Mouse (Mus musculus): ENCODE data around the gene Mdc1.

The Mdc1 gene

DNA sequence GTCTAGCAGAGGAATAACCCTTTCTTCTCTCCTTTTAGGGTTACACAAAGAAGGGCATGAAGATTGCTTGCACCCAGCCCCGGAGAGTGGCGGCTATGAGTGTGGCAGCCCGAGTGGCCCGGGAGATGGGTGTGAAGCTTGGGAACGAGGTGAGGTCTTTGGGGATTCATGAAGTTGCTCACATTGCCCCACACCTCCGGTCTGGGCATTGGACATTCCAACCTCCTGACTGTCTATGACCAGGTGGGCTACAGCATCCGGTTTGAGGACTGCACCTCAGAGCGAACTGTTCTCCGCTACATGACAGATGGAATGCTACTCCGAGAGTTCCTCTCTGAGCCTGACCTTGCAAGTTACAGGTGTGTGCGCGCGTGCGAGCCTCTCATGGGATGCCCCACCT lies 42.5 kb downstream of the Mdc1 start:
- DNase-seq (ENCODE audit: low read depth): no peak

DNA sequence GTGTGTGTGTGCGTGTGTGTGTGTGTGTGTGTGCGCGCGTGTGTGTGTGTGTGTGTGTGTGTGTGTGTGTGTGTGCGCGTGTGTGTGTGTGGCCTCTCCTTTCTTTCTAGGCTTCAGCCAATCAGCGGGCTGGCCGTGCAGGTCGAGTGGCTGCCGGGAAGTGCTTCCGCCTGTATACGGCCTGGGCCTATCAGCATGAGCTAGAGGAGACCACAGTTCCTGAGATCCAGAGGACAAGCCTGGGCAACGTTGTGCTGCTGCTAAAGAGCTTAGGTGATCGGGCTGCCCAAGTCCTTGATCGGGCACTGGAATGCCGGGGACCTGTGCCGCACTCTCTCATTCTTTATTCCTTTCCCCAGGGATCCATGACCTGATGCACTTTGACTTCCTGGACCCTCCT lies 46.4 kb downstream of the Mdc1 start:
- no peak for DNase-seq (ENCODE audit: low read depth)

GRCm38 (mm10) chr17:35896781-35897643 lies 55.7 kb downstream of the Mdc1 start, which contains the start of gene 2310061I04Rik:
TSS of gene 2310061I04Rik (minus strand) at chr17:35897431.
- peak; percentile 75 for DNase-seq (ENCODE audit: low read depth)

DNA sequence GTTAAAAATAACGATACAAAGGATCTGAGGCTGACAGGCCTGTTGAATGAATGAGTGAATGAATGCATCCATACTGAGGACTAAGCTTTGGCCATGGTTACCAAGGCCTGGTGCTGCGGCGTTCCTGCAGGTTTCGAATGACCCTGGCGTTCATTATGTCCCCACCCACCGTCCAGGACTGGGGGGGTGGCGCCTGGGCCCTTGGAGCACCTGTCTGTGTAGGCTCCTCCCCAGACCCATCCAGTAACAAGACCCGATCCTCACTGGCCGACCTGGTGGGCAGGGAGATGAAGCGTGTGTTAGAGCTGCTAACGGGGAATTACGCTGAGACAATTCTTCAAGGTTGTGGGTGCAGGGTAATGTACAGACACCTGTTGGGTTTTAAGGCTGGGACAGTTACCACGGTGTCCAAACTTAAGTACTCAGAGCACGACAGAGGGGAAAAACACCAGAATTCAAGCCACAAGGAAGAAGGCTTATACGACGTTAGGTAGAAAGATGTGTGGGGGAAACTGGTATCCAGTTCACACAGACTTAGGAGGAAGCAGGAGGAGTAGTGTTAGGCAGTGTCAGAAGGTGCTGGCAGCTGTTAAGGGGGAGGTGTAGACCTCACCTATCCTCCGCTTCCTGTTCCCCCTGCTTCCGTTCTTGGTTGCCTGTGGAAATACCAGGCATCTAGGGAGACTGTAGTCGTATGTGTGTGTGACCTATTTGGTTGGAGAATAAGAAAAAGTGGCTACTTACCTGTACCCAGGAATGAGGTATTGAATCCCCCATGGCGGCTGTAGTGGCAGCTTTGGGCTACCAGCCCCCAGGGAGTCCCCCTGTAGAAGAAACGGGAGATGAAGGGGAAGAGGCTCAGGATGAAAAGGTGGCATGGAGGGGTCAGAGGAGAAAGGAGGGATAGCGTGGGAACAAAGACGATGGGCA lies 56.6 kb downstream of the Mdc1 start:
- no peak for DNase-seq (ENCODE audit: low read depth)

- DNase-seq (ENCODE audit: low read depth): no peak
Observed at GRCm38 (mm10) chr17:35900636-35901035, 59.3 kb downstream of the Mdc1 start.

- DNase-seq (ENCODE audit: low read depth): peak; percentile 89
Observed at GRCm38 (mm10) chr17:35903343-35903991, 62.2 kb downstream of the Mdc1 start.

DNA sequence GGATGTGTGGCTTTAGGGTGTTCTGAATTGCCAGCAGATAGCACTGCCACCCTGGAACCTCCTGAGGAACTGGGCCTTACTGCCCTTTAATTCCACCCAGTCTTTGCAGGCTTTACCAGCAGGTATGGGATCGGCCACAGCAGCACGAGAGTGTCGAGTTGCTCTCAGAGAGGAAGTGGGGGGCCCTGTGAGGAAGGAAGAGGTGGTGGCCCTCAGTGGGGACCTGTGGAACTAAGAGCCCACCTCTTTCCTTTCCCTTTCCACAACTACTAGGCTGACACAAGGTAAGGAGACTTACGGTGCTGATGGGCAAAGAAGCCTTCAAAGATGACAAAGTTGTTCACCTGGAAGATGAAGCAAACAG lies 62.7 kb downstream of the Mdc1 start:
- DNase-seq (ENCODE audit: low read depth): no peak

- no peak for DNase-seq (ENCODE audit: low read depth)
Observed at GRCm38 (mm10) chr17:35905587-35905986, 64.3 kb downstream of the Mdc1 start.

DNA sequence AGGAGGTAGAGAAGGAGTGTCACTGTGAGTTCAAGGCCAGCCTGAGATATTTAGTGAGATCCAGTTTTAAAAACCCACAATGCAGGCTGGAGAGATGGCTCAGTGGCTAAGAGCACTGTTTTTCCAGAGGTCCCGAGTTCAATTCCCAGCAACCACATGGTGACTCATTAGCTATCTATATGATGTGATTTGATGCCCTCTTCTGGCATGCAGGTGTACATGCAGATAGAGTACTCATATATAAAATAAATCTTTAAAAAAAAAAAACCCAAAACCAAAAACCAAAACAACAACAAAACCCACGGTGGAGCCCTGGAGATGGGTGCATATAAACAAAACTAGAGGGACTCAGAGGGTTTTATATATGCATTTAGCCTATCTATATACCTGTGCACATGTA lies 66.3 kb downstream of the Mdc1 start:
- no peak for DNase-seq (ENCODE audit: low read depth)

Data from fibroblast of lung, adult 2 months (primary cell).